Mouse (Mus musculus) layer of hippocampus, adult 18-20 months (tissue): ENCODE measurements around the gene Mgat5. TPM values are rescaled to one million over a fixed set of nuclear protein-coding genes. Genes with fewer than 3 reads are reported as not detected.

Source experiments
- DNase-seq, 2 experiments: peaks; one replicate each; pipeline ENCODE4 v3.0.0; 2022; ENCODE audit warnings: low spot score in 2 of 2
- total RNA-seq, 2 experiments: library from RNA; stranded (reverse); gene quantifications; 2 replicates each; pipeline ENCODE4 v1.2.3; 2021

Gene Mgat5
- total RNA-seq, 2 experiments from 2014 or later = 48.4 to 48.7 TPM

- no peak for DNase-seq
Measured at GRCm38 (mm10) chr1:127380749-127381501, 176.1 kb downstream of the Mgat5 start.

GRCm38 (mm10) chr1:127383071-127383470 is 178.3 kb downstream of the Mgat5 start:
- DNase-seq = no peak

GRCm38 (mm10) chr1:127387226-127387625 is 182.4 kb downstream of the Mgat5 start:
- no peak for DNase-seq

GRCm38 (mm10) chr1:127387661-127388060 is 182.8 kb downstream of the Mgat5 start:
- peak in 1 of 2 experiments; percentile 32 for DNase-seq

- no peak for DNase-seq
Measured at GRCm38 (mm10) chr1:127394716-127395115, 189.9 kb downstream of the Mgat5 start.

GRCm38 (mm10) chr1:127395724-127396123 is 190.9 kb downstream of the Mgat5 start:
- DNase-seq = peak; percentile 34 to 63

GRCm38 (mm10) chr1:127396569-127397349 is 191.9 kb downstream of the Mgat5 start:
- no peak for DNase-seq

GRCm38 (mm10) chr1:127397396-127397795 is 192.6 kb downstream of the Mgat5 start:
- no peak for DNase-seq

- no peak for DNase-seq
Measured at GRCm38 (mm10) chr1:127398186-127398585, 193.4 kb downstream of the Mgat5 start.

- no peak for DNase-seq
Measured at GRCm38 (mm10) chr1:127400198-127400597, 195.4 kb downstream of the Mgat5 start.

- no peak for DNase-seq
Measured at GRCm38 (mm10) chr1:127400666-127401065, 195.9 kb downstream of the Mgat5 start.

- DNase-seq = no peak
Measured at GRCm38 (mm10) chr1:127404655-127405054, 199.8 kb downstream of the Mgat5 start.

GRCm38 (mm10) chr1:127408957-127409423 is 204.2 kb downstream of the Mgat5 start:
- DNase-seq = peak in 1 of 2 experiments; percentile 45

GRCm38 (mm10) chr1:127409512-127409911 is 204.7 kb downstream of the Mgat5 start:
- no peak for DNase-seq

GRCm38 (mm10) chr1:127414500-127414899 is 209.7 kb downstream of the Mgat5 start:
- DNase-seq = peak in 1 of 2 experiments; percentile 44

- no peak for DNase-seq
Measured at GRCm38 (mm10) chr1:127415896-127416295, 211.1 kb downstream of the Mgat5 start.

- no peak for DNase-seq
Measured at GRCm38 (mm10) chr1:127416971-127417370, 212.2 kb downstream of the Mgat5 start.

- no peak for DNase-seq
Measured at GRCm38 (mm10) chr1:127418916-127419575, 214.2 kb downstream of the Mgat5 start.

- DNase-seq = no peak
Measured at GRCm38 (mm10) chr1:127419581-127419980, 214.8 kb downstream of the Mgat5 start.

- no peak for DNase-seq
Measured at GRCm38 (mm10) chr1:127420383-127420782, 215.6 kb downstream of the Mgat5 start.

GRCm38 (mm10) chr1:127420795-127421194 is 216.0 kb downstream of the Mgat5 start:
- no peak for DNase-seq

GRCm38 (mm10) chr1:127422565-127422964 is 217.8 kb downstream of the Mgat5 start:
- no peak for DNase-seq
